Mouse (Mus musculus): ENCODE data around the gene Hmgb1.

Gene Hmgb1

GRCm38 (mm10) chr5:149062833-149063232, 121.5 kb downstream of the Hmgb1 start:
- DNase-seq (ENCODE audit: low spot score in 2 of 2) = no peak

GRCm38 (mm10) chr5:149053352-149054168, 130.7 kb downstream of the Hmgb1 start:
- no peak for DNase-seq (ENCODE audit: low spot score in 2 of 2)

- peak; percentile 99 for DNase-seq (ENCODE audit: low spot score in 2 of 2)
Measured at GRCm38 (mm10) chr5:149052421-149053338, 131.6 kb downstream of the Hmgb1 start.

- DNase-seq (ENCODE audit: low spot score in 2 of 2) = peak; percentile 84 to 86
Measured at GRCm38 (mm10) chr5:149051571-149052420, 132.5 kb downstream of the Hmgb1 start.

GRCm38 (mm10) chr5:149051194-149051570, 133.1 kb downstream of the Hmgb1 start:
- no peak for DNase-seq (ENCODE audit: low spot score in 2 of 2)

- DNase-seq (ENCODE audit: low spot score in 2 of 2) = no peak
Measured at GRCm38 (mm10) chr5:149050588-149051160, 133.6 kb downstream of the Hmgb1 start.

GRCm38 (mm10) chr5:149049435-149049834, 134.9 kb downstream of the Hmgb1 start:
- no peak for DNase-seq (ENCODE audit: low spot score in 2 of 2)

GRCm38 (mm10) chr5:149048961-149049360, 135.3 kb downstream of the Hmgb1 start:
- no peak for DNase-seq (ENCODE audit: low spot score in 2 of 2)

GRCm38 (mm10) chr5:149046650-149047049, 137.6 kb downstream of the Hmgb1 start:
- DNase-seq (ENCODE audit: low spot score in 2 of 2) = no peak

- DNase-seq (ENCODE audit: low spot score in 2 of 2) = no peak
Measured at GRCm38 (mm10) chr5:149045470-149046085, 138.7 kb downstream of the Hmgb1 start.

- no peak for DNase-seq (ENCODE audit: low spot score in 2 of 2)
Measured at GRCm38 (mm10) chr5:149045054-149045453, 139.2 kb downstream of the Hmgb1 start.

- no peak for DNase-seq (ENCODE audit: low spot score in 2 of 2)
Measured at GRCm38 (mm10) chr5:149044067-149044466, 140.2 kb downstream of the Hmgb1 start.

GRCm38 (mm10) chr5:149043240-149043639, 141.0 kb downstream of the Hmgb1 start:
- no peak for DNase-seq (ENCODE audit: low spot score in 2 of 2)

- no peak for DNase-seq (ENCODE audit: low spot score in 2 of 2)
Measured at GRCm38 (mm10) chr5:149039825-149040224, 144.5 kb downstream of the Hmgb1 start.

GRCm38 (mm10) chr5:149037729-149038128, 146.6 kb downstream of the Hmgb1 start:
- peak in 1 of 2 experiments; percentile 13 for DNase-seq (ENCODE audit: low spot score in 2 of 2)

GRCm38 (mm10) chr5:149036920-149037319, 147.4 kb downstream of the Hmgb1 start:
- no peak for DNase-seq (ENCODE audit: low spot score in 2 of 2)

- no peak for DNase-seq (ENCODE audit: low spot score in 2 of 2)
Measured at GRCm38 (mm10) chr5:149032438-149032837, 151.9 kb downstream of the Hmgb1 start.

GRCm38 (mm10) chr5:149031199-149031750, 153.0 kb downstream of the Hmgb1 start:
- peak; percentile 29 to 60 for DNase-seq (ENCODE audit: low spot score in 2 of 2)

- no peak for DNase-seq (ENCODE audit: low spot score in 2 of 2)
Measured at GRCm38 (mm10) chr5:149030103-149030502, 154.2 kb downstream of the Hmgb1 start.

GRCm38 (mm10) chr5:149028394-149028793, 155.9 kb downstream of the Hmgb1 start:
- DNase-seq (ENCODE audit: low spot score in 2 of 2) = no peak
